Mouse (Mus musculus) right cerebral cortex, postnatal 25 days (tissue): ENCODE measurements around the gene Hagh.
A peak's percentile ranks its signal among the peaks of the same experiment; 100 is the strongest.

Experiments used
- DNase-seq: peaks from one replicate; pipeline ENCODE4 v3.0.0; 2022

The Hagh gene

GRCm38 (mm10) chr17:24839842-24840241 is at the start of gene Hagh:
TSS of gene Hagh (plus strand) at chr17:24840143.
- DNase-seq, result no peak

- DNase-seq, result no peak
These were observed 47.8 kb upstream of the Hagh start for GRCm38 (mm10) chr17:24792190-24792589.

- no peak for DNase-seq
These were observed 45.2 kb upstream of the Hagh start for GRCm38 (mm10) chr17:24794791-24795190.

- no peak for DNase-seq
These were observed 43.0 kb upstream of the Hagh start for GRCm38 (mm10) chr17:24796969-24797368.

GRCm38 (mm10) chr17:24798229-24798628 is 41.7 kb upstream of the Hagh start:
- DNase-seq, result no peak

GRCm38 (mm10) chr17:24799476-24799875 is 40.5 kb upstream of the Hagh start:
- DNase-seq, result no peak

- no peak for DNase-seq
These were observed 39.4 kb upstream of the Hagh start for GRCm38 (mm10) chr17:24800524-24800923.

- peak; percentile 10 for DNase-seq
These were observed 35.7 kb upstream of the Hagh start, which contains the start of gene Meiob for GRCm38 (mm10) chr17:24803952-24804951. TSS of gene Meiob (plus strand) at chr17:24804289.

- no peak for DNase-seq
These were observed 28.7 kb upstream of the Hagh start for GRCm38 (mm10) chr17:24811211-24811610.

GRCm38 (mm10) chr17:24812215-24812614 is 27.7 kb upstream of the Hagh start:
- no peak for DNase-seq

- no peak for DNase-seq
These were observed 24.7 kb upstream of the Hagh start for GRCm38 (mm10) chr17:24815256-24815655.

GRCm38 (mm10) chr17:24817503-24817902 is 22.4 kb upstream of the Hagh start:
- no peak for DNase-seq

- no peak for DNase-seq
These were observed 21.8 kb upstream of the Hagh start for GRCm38 (mm10) chr17:24818172-24818571.

- no peak for DNase-seq
These were observed 20.5 kb upstream of the Hagh start for GRCm38 (mm10) chr17:24819469-24819868.

GRCm38 (mm10) chr17:24821351-24822280 is 18.3 kb upstream of the Hagh start:
- no peak for DNase-seq

GRCm38 (mm10) chr17:24840341-24840740 is 398 bp downstream of the Hagh start:
- no peak for DNase-seq

- DNase-seq, result no peak
These were observed 1.2 kb downstream of the Hagh start for GRCm38 (mm10) chr17:24841133-24841532.

GRCm38 (mm10) chr17:24842631-24843030 is 2.7 kb downstream of the Hagh start:
- no peak for DNase-seq

- DNase-seq, result no peak
These were observed 4.6 kb downstream of the Hagh start for GRCm38 (mm10) chr17:24844525-24844924.

- DNase-seq, result no peak
These were observed 7.4 kb downstream of the Hagh start for GRCm38 (mm10) chr17:24847386-24847785.

- no peak for DNase-seq
These were observed 8.7 kb downstream of the Hagh start for GRCm38 (mm10) chr17:24848600-24849031.

GRCm38 (mm10) chr17:24849733-24850064 is 9.8 kb downstream of the Hagh start:
- DNase-seq, result no peak

GRCm38 (mm10) chr17:24850065-24850772 is 10.3 kb downstream of the Hagh start, which contains the start of gene Fahd1:
TSS of gene Fahd1 (minus strand) at chr17:24850364.
- DNase-seq, result peak; percentile 96
